Mouse (Mus musculus) layer of hippocampus, postnatal 36 days (tissue): ENCODE measurements at regions not wholly inside any gene's neighbourhood (a gene's known extent, or its start where the extent isn't known, plus 50 kb on each side); places are given as distances from the start of the nearest gene placed in this dataset.

ENCODE experiments used
- DNase-seq, 2 experiments: peaks; one replicate each; pipeline ENCODE4 v3.0.0; 2022

- no peak for DNase-seq
Measured at GRCm38 (mm10) chr11:90088473-90088872, 58.3 kb downstream of the Tmem100 start.

- no peak for DNase-seq
Measured at GRCm38 (mm10) chr11:90094052-90094451, 63.9 kb downstream of the Tmem100 start.

GRCm38 (mm10) chr11:90094700-90095355 lies 64.7 kb downstream of the Tmem100 start:
- DNase-seq, result peak; percentile 16 to 18

DNA sequence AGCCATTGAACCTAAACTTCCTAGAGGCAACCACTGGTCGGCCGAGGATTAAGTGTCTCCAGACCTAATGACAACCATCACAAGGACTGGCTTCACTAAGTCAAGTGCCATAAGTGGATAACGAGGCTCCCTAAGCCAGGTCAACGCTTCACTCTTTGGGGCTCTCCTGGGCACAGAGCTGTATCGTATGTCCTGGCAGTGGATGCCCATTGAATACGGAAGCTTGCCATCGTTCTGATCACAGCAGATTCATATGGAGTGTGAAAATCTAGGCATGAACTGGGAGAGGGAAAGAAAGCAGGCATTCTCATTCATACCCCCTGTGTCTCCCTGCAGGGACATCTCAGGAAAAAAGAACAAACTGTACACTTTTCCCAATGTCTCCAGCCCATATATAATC lies 68.3 kb downstream of the Tmem100 start:
- no peak for DNase-seq

GRCm38 (mm10) chr11:90099178-90099577 lies 69.0 kb downstream of the Tmem100 start:
- DNase-seq, result no peak

DNA sequence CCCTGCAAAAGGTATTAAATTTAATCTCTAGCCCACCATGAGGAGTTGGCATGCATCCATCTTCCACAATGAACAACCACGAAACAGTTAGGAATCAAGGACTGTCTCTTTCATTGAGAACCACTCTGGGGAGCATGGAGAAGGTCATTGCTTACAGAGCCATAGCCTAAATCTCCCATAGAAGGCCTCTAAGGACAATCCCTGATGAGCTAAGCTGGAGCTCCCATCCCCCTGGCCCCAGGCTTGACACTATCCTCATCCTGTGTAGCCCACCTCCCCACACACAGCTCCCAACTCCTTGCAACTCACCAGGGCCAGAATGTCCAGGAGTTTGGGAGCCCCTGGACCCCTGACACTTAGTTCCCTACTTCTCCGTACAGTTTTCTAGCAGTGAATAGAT lies 70.0 kb downstream of the Tmem100 start:
- DNase-seq, result no peak

DNA sequence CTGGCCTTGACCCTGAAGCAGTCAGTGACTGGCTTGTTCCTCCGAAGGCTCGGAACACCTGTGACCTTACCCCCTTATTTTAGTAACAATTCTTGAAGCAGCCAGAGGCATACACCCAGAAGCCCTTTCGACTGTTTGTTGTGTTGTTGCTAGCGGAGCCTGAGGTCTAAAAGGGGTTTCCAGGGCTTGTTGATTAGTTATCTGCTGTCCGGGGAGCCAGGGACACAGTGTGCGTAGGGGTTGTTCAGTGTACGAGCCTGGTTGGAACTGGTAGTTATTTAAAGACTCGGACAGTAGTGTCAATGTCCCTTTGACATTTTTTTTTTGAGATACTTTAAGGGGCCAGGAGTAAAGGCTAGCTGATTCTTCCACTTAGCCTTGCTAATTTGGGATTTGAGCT lies 71.1 kb downstream of the Tmem100 start:
- DNase-seq, result no peak

DNA sequence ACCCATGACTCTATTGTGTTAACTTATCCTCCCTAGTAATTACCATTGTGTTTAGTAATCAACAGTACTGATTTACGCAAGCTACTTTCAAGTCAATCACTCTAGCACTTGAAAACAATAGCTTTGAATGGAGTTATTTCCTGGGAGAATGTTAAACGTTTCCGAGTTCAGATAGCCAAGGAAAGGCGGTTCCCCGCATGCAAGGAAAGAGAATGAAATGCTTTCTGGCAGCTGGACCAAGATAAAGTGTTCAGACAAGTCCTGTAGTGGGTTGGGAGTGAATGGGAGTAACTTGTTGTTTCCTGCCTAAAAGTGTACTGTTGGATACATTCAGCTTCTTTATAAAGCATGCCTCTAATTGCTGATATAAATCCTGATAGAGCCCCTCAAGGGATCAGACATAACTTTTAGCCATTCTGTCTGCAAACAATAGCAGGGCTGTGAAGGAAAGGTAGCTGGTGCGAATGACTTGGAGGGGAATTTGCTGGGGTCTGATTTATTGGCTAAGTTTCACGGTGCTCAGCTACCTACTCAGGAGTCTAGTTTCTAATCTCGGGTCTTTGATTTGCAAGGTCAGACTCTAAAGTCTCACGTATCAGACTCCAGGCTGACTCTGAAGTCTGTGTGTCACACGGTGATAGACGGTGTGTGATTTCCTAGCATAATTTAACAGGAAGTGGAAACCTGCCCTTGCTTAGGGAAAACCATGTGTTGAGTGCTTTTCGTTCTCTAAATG lies 76.1 kb downstream of the Tmem100 start:
- no peak for DNase-seq

DNA sequence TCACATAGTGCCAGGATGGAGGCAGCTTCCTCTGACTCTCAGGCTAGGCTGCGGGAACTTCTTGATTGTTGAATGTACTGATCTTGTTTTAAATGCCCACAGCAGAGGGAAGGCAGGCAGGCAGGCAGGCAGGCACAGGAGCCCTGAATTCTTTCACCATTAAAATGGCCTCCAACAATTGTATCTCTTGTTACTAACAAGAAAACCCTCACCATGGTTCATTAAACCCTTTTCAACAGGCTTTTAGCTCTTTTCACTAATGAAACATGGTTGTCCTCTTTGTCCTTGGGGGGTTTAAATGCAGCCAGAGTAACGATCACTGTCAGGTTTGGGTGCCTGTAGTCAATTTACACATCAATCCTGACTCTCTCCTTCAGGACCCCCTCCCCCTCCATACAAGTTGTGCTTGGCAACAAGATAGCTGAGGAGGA lies 77.8 kb upstream of the Gm45716 start:
- DNase-seq, result no peak

DNA sequence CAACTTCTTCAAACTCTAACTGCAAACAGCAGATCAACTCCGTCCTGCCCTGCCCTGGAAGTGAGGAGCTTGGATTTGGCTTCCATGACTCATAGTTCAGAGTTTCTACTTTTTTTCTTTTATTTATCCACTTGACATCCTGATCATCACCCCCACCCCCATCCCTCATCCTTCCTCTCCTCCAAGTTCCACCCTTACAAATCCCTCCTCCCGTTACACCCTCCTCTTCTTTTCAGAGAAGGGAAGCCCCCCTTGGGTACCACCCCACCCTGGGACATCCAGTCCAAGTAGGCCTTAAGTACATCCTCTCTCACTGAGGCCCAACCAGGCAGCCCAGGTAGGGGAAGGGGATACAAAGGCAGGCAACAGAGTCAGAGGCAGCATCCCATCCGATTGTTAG lies 77.3 kb upstream of the Gm45716 start:
- DNase-seq, result no peak

GRCm38 (mm10) chr11:90112174-90112573 lies 75.3 kb upstream of the Gm45716 start:
- DNase-seq, result no peak

GRCm38 (mm10) chr11:90116676-90117663 lies 70.5 kb upstream of the Gm45716 start:
- no peak for DNase-seq

DNA sequence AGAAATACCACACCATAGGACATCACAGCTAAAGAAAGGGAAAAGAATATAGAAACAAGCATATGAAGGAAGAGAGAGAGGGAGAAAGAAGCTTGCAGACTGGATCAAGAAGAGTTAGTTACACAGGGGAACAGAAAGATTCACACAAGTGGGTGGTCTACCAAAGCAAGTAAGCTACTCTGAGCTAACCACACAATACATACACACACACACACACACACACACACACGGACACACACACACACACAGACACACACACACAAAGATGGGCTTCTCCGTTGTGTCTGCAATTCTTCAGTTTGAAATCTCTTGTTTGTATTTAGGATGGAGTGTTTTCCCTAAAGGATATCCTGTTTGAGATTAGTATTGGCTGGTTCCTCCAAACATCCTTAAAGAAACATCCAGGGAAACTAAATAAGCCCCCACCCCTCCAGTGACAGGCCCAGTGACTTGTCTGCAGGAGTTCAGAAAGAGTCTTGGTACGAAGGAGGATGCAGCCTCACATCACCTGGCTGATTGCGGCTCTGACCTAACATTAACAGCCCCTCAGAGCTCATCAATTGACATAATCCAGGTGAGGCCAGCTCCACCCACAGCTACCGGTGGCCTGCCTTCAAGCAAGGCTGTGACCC lies 69.7 kb upstream of the Gm45716 start:
- DNase-seq, result no peak

DNA sequence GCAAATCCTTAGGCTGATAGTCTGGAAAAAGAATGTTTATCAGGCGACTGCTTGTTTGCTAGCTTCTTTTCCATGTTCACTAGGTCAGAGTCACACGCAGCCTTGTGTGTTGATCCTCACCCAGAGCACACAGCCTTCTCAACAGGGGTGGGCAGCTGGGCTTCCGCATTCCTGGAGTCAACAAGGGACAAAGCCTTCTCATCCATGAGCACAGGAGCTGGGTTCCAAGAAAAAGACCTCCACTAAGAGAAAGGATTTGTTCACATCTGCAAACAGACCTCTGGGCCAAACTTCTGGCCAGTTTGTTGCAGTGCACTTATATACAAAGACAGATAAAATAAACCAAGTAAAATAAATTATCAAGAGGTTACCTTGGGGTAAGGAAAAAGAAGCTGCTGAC lies 65.6 kb upstream of the Gm45716 start:
- DNase-seq, result no peak

DNA sequence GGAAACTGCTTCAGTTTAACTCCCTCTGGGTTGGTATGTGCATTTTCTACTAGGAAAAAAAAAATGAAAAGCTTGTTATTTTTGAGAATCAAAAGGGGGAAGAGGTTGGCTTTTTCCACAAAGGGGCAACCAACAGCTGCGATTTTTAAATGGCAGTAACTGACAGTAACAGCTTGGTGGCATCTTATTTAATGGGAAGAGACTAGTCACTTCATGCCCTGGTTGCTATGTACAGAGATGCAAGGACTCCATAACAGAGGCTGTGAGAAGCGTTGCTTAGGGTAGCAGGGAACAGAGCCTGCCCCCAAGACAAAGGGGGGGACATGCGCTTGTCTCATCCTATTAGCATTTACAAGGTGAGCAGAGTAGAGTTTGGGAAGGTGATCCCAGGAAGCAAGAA lies 64.8 kb upstream of the Gm45716 start:
- DNase-seq, result no peak

GRCm38 (mm10) chr11:90123851-90124250 lies 63.6 kb upstream of the Gm45716 start:
- no peak for DNase-seq

- no peak for DNase-seq
Measured at GRCm38 (mm10) chr11:90126289-90126688, 61.2 kb upstream of the Gm45716 start.

DNA sequence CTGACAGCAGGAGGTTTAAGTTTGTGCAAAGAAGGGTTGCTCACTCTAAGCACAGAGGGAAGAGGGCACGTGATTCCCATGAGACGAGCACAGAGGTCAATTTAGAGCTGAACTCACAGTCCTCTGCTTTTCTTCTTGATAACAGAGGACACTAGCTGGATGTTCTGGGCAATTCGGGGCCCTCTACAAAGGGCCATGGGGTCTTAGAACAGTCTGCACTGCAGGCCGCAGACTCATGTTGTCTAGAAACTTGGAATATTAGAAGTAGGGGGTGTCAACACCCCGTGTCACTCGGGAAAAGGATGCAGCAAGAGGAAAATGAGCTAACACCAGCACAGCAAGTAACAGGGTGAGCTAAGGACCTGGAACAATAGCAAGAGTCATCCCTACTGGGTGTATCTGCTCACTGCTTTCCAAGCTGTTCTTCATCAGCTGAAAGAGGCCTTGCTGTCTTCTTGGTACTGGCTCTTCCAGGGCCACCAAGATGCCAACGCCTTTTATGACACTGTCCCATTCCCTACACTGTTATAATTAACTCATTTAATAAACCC lies 58.5 kb upstream of the Gm45716 start:
- no peak for DNase-seq

DNA sequence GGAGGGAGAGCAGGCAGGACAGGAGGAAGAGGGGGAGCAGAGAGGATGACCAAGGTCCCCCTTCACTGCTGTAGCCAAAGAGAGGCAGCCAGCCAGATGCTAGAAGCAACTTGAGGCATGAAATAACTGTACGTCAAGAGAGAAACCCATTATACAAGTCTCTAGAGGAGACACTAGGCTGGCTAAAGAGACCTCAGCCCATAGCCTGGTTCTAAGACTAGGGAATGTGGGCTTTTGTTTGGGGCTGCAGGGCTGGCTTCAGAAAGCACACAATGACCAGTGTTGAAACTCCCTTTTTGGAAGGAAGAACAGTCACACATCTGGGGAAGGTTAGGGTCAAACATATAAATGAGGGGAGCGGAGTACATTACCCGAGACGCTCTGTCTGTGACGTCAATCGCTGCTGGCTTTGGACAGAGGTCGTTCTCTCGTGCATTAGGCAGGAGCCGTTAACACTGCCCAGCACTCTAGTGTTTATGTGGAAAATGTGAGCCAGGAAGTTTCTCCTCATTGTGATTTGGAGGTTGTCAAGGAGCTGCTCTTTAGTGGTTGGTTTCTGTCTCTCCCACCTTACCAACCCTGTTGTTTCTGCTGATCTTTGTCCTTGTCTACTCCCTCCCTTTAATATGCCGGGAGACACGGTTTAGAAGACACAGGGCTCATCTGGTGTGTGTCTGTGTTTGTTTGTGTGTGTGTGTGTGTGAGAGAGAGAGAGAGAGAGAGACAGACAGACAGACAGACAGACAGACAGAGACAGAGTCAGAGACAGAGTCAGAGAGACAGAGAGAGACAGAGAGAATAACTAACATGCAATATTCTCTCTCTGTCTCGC lies 57.5 kb upstream of the Gm45716 start:
- DNase-seq, result no peak

GRCm38 (mm10) chr11:90130635-90131034 lies 56.8 kb upstream of the Gm45716 start:
- DNase-seq, result no peak

- DNase-seq, result no peak
Measured at GRCm38 (mm10) chr11:90132579-90132978, 54.9 kb upstream of the Gm45716 start.
